Mouse (Mus musculus): ENCODE measurements at regions not wholly inside any gene's neighbourhood (a gene's known extent, or its start where the extent isn't known, plus 50 kb on each side); places are given as distances from the start of the nearest gene placed in this dataset.

GRCm38 (mm10) chr2:51013090-51013489 lies 135.8 kb downstream of the Rnd3 start:
- DNase-seq = no peak

DNA sequence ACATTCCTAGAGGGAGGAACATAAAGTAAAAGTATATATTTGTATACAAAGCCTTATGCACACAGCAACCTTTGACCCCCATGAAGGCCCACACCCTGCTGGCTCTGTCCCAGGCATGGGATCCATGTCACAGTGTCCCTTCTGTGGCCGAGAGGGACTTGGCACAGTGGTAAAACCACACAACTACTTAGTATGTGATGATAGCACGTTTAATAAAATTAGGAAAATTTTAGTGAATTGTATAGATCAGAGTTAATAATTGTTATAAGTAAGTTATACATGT lies 140.7 kb downstream of the Rnd3 start:
- no peak for DNase-seq

DNA sequence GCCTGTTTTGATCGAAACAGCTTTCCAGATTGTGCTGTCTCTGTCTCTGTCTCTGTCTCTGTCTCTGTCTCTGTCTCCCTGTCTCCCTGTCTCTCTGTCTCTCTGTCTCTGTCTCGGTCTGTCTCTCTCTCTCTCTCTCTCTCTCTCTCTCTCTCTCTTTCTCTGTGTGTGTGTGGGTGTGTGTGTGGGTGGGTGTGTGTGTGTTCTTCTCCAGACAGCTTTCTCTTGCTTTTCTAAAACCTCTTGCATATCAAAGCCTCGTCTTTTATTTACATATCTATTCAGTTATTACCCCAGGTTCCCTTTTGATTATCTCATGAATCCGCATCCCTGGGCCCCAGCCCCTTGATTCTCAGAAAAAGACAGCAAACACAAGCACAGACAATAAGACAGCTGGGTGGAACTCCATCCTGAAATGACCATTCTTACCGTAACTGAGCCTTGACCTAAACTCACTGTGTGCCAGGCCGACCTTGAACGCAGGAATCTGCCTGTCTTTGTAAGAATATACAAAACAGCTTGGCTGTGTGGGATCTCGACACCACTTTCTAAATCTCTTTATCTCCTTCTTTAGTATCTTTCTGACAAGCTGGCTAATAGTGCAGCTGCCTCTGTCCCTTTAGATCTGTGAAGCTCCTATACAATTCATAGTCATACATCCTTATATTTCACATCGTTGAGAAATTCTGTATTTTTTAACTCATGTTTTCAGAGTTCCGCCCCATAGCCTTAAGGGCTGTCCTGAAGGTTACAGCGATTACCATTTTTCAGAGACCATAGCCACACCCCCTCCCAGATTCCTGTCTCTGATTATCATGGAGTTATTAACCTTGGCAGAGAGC lies 141.3 kb downstream of the Rnd3 start:
- DNase-seq = no peak

- DNase-seq = no peak
Measured at GRCm38 (mm10) chr2:51006818-51007217, 142.1 kb downstream of the Rnd3 start.

DNA sequence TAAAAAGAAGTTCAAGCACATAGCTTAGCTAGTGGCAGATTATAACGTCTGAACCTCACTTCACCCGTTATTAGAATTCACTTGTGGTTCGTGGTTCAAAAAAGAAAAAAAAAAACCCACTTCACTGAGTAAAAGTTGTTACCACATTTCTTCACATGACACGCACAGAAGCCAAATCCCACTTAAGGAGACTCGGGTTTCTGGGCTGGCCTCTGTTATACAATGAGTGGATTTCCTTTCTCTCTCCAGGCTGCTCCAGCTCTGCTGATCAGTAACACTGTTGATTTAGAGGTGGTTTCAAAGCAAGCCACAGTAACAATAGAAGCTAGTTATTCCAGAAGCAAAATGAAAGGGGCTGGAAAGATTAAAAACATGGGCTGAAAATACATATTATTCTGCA lies 147.4 kb downstream of the Rnd3 start:
- DNase-seq = no peak

DNA sequence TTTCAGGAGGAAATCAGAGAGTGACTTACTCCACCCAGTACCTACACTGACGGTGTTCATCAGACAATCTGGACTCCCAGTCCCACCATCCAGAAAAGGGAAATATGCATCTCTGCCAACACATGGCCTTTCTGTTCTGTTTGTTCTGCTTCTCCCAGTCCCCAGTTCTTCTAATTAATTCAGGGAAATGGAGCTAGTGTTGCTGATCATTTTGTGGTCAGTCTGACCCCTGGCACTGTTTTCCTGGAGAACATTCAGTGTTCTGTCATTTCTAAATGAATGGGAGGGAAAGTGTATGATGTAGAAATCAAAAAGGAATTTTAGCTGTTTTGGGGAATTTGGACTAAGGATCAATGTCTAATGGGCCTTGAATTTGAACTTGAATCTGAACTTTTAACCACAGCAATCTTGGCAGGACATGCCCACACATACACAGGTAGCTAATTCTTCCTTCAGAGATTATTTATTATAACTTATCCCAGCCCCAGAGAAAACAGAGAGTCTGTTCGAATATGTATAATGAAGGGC lies 165.0 kb downstream of the Rnd3 start:
- DNase-seq = no peak

DNA sequence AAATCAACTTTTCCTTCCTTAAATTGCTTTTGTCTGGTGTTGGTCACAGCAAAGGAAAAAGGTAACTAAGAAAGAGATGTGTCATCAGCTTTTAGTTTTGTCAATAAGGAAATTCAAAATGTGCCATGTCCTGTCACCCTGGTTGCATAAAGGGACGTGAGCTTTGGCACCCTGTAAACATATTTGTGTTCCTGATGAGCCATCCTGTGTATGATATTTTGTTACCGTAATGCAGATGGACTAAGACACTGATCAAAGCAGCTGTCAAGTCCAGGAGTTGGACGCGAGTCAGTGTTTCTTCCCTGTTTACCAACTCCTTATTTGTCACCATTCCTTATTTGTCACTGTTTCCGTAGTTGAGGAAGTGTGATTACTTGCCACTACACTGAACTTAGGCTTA lies 166.3 kb downstream of the Rnd3 start:
- DNase-seq = no peak

- peak; percentile 17 for DNase-seq
Measured at GRCm38 (mm10) chr2:50978356-50978755, 170.6 kb downstream of the Rnd3 start.

GRCm38 (mm10) chr2:50971131-50971825 lies 177.6 kb downstream of the Rnd3 start:
- no peak for DNase-seq

GRCm38 (mm10) chr2:50968382-50968781 lies 180.5 kb downstream of the Rnd3 start:
- peak; percentile 19 for DNase-seq

DNA sequence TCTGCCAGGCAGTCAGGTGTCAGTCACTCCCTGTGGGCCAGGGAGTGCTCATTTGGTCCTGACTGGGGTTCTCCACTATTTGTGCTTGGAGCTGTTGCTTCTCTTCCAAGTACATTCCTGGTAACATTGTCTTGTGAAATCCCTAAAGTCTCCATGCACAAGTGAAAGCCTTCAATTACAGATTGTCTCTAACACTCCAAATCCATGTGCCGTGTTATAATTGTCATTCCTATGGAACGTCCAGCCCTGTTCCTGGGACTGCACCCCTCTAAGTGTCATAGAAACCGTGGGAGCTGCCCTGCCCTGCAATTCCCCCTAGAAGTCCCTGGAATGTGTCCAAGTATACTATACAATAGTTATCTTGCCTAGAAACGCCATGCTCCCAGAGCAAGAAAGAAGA lies 181.1 kb downstream of the Rnd3 start:
- DNase-seq = no peak

DNA sequence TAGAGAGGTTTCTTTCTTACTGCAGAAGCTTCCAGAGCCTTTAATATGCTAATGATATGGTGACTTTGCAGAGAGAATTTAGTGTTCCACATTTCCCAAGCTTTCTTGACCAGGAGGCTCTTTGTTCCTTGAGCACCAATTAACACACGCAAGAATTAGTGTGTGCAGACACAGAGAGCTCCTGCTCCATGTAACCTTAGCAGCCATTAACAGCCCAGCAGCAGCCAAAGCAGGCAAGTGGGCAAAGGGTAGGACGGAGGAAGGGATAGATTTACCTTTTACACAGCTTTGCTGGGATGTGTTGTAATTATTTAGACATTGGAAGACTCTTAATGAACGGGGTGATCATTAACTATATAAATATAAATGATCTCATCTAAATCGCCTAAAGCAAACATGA lies 181.8 kb downstream of the Rnd3 start:
- DNase-seq = no peak

- no peak for DNase-seq
Measured at GRCm38 (mm10) chr2:50965485-50966017, 183.4 kb downstream of the Rnd3 start.

DNA sequence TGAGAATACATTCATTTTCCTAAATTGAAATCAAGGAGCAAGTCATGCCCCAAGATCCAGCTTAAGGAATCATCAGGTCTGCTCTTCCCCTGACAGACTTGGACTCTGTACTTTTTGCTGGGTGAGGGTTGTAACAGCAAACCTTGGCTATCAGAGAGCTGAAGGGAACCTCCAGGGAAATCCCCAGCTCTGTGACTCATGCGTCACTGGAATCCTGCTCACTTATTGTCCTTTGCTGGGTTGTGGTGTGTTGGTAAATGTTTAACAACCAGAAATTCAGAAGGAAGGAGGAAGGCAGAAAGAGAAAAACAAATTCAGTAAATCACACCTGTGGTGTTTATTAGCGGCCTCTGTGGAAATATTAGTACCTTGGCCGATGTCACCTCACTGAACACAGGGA lies 184.8 kb downstream of the Rnd3 start:
- DNase-seq = peak; percentile 46

GRCm38 (mm10) chr2:50961049-50961448 lies 187.9 kb downstream of the Rnd3 start:
- DNase-seq = no peak

GRCm38 (mm10) chr2:50959323-50959722 lies 189.6 kb downstream of the Rnd3 start:
- DNase-seq = no peak

DNA sequence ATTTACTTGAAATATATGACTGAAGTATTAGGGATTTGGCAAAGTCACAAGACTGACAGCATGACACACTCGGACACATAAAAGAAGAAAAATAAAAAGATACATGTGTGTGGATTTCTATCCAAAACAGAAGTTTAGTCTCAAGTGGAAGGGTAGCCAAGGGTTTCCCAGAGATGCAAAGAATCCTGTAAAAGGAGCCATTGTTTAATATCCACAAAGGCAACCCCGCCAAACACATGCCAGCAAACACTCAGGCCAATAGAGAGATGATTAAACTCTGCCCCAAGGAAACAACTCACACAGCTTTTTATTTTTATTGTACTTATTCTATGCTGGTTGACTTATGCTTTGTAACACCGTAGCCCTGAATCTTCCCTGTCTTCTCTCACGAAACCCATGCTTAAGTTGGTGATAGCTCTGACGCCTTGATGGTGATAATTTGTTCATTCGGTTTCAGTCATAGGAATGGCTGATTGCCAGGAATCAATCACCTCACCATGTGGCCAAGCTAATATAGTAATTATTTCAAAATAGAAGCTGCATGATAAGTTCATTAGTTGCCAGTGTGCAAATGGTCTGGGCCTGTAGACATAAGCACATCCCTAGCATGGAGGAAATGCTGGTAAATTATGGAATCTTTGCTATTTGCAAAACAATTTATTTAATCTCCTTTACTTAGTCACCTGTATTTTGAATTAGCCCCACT lies 194.4 kb downstream of the Rnd3 start:
- DNase-seq = no peak

GRCm38 (mm10) chr2:50951027-50951426 lies 197.9 kb downstream of the Rnd3 start:
- DNase-seq = peak; percentile 13

DNA sequence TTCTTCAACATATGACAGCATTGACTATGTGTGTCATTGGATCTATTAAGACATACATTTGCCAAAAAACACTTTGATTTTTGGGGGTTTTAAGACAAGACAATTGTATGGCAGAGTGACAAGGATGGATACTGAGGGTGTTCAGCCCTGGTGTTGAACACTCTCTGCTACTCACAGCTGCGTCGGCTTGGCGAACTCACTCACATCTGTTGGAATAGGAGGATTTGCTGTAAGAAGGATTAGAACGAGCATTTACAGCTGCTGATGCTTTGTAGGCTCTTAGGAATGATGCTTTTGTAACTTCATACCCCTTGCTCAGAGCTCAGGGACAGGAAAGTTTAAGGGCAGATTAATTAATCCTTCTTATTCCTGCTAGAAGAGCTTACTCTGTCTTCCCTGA lies 199.2 kb downstream of the Rnd3 start:
- no peak for DNase-seq

DNA sequence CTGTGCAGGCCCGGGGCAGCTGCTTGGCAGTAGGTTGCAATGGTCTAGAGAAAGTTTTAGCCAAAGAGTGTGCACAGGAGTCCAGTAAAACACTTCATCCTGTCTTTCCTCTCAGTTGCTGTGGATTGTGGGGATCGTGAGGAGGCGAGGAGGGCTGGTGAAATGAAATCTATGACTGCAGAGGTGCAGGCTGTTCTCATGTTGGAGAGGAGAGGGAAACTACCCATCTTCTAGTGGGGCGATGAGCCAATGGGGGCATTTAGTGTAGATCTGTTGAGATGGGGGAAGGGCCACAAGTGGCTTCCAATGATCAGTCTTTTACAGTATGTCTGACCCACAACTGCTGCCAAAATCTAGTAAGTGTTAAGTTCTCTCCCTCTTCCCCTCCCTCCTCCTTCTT lies 203.4 kb downstream of the Rnd3 start:
- no peak for DNase-seq

GRCm38 (mm10) chr2:50943180-50943579 lies 205.7 kb downstream of the Rnd3 start:
- DNase-seq = no peak

DNA sequence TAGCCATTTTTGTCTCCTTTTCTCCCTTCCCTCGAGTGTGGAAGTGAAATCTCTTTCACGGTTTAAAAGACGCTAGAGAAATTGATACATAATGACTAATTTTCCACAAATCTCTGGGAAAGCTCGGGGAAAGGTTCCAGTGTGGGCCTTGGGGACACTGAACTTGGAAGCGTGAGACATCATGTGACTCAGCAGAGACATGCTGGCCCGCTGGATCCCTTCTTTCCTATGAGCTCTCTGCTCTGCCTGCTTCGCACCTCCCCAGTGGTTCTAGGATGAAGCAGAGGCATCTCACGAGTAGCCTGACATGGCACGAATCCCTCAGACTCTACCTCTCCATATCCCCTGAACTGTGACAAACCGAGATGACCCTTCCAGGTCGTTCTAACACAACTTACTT lies 206.2 kb downstream of the Rnd3 start:
- no peak for DNase-seq

DNA sequence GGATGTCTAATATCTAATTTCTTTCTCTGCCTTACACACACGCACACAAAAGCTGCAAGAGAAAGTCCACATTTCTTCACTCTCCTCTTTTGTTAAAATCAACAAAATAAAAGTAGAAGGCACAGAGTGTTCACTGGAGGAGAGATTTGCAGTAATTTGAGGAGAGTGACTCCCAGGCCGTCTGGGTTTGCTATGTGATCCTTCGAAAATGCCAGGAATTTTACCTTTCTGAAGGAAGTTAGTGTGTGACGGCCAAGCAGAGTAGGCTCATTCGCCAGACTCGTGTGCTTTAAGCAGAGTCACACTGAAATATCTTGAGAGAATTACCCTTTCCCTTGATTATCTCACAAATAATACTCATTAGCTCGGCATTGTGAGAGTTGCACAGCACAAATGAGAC lies 216.0 kb downstream of the Rnd3 start:
- DNase-seq = no peak

GRCm38 (mm10) chr2:50921002-50921401 lies 227.9 kb downstream of the Rnd3 start:
- DNase-seq = no peak

All from kidney, postnatal 14 days (tissue).